Mouse (Mus musculus): Measurements from ENCODE around the gene St6gal1.
A peak's percentile ranks its signal among the peaks of the same experiment; 100 is the strongest.

St6gal1 gene

DNA sequence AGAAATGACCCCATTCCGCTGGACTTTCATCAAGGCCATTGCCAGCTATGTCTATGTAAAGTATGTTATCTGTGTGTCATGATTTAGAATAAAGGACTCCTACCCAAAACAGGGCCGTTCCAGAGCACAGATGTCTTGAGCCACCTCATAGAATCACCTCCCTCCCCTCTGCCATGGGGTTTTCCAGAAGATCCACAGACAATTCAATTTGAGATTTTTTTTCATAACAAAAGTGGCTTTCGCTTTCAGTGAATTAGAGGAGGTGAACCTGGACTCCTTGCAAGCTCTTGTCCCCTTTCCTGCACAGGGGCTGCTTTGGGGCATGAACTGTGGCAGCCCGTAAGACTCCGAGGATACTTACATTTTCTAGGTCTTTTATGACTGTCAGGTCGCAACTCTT, 70.2 kb downstream of the St6gal1 start:
- no peak for DNase-seq (ENCODE audit: inconsistent age in 2 of 2, low spot score in 1 of 2)

- peak in 1 of 2 experiments; percentile 24 for DNase-seq (ENCODE audit: inconsistent age in 2 of 2, low spot score in 1 of 2)
These were observed 71.2 kb downstream of the St6gal1 start for GRCm38 (mm10) chr16:23295720-23296119.

GRCm38 (mm10) chr16:23296721-23297120, 72.2 kb downstream of the St6gal1 start:
- DNase-seq (ENCODE audit: inconsistent age in 2 of 2, low spot score in 1 of 2), result peak in 1 of 2 experiments; percentile 23

DNA sequence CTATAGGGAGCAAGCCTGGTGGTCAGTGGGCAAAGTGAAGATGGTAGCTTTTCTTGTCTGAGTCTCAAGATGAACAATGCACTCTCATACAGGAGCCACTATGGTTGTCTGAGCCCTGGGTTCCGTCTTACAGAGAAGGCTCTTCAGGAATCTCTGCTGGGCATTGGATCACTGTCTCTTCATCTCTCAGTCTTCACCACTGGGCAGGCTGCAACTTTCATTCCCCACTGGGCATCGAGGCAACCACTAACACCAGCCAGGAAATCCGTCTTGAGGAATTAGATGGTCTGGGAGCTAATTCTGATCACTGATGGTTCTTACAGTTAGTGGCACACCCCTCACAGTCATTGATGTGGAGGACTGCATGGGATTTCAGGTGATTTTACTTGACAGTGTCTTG, 73.9 kb downstream of the St6gal1 start:
- DNase-seq (ENCODE audit: inconsistent age in 2 of 2, low spot score in 1 of 2), result no peak

GRCm38 (mm10) chr16:23298911-23299310, 74.4 kb downstream of the St6gal1 start:
- no peak for DNase-seq (ENCODE audit: inconsistent age in 2 of 2, low spot score in 1 of 2)

DNA sequence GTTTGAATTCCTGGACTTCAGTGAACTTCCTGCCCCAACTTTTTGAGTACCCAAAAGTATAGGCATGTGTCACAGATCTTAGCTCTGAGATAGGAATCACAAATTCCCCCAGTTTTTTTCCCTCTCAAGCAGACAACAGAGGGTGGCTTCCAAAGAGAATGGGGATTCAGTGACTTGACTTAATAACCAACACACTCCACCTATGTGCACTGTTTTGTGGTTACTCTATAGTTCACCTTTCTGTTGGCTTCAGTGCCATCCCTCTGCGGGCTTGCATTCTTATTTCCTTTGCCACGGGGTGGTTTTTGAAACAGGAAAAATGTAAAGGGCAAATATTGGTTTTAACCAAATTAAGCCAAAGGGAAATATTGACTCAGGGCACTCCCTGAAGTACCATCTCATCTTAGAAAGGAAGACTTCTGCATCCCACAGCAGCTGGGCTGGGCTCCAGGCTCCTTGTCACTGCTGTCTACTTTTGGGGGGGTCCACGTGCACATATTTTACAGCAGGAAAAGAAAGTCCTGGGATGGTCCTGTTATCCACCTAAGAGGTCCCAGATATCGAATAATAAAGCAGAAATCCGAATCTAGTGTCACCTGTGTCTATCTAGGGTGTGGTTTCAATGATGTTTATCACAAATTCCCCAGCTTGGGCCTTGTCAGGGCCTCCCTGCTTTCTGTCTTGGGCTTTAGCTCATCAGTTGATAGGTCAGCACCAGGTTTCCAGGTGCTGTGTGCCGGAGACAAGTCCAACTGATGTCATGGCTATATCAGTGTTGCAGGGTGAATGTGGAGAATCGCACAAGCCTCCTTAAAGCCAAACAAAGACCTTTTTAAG, 75.6 kb downstream of the St6gal1 start:
- DNase-seq (ENCODE audit: inconsistent age in 2 of 2, low spot score in 1 of 2), result no peak

DNA sequence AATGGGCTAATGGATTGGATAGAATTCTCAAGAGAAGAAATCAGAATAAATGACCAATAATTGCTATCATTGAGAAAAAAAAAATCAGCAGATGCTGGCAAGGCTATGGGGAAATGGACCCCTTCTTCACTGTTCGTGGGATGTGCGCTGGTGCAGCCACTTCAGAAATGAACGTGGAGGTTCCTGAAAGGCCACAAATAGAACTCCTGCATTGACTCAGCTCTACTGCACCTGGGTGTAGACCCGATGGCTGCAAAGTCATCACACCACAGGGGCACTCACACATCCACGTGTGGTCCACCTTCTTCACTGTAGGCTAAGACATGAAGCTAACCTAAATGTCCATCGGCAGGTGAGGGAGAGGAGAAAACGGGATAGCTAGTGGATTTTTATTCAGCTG, 77.2 kb downstream of the St6gal1 start:
- no peak for DNase-seq (ENCODE audit: inconsistent age in 2 of 2, low spot score in 1 of 2)

DNA sequence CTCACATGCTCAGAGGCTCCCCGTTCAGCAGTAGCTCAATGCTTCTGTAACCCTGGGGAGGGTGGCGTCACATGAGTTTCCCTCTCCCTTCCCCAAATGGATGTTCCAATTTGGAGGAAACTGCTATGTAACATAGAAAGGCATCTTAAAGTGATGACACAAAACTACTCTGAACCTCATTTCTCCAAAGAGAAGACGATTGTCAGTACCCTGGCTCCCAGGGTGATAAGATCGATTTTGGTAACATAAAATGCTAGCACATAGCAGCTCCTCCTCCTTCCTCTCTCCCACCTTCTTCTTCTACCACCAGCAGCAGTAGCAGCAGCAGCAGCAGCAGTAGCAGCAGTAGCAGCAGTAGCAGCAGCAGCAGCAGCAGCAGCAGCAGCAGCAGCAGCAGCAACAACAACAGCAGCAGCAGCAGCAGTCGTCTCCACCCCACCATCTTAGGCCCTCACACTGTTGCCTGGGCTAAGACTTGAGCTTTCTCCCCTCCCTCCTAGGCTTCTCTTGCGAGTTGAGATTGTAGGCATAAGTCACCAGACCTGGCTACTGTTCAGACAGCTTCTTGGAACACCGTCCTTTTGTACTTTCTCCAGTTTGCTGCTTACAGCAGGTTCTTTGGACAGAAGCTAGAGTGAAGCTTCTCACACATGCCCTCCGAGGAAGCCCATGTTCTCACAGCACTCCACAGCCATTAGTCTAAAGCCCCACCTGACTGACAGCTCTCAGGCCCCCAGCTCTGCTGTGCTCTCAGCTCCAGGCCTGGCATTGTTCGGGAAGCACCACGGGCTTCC, 81.5 kb downstream of the St6gal1 start:
- peak in 1 of 2 experiments; percentile 78 for DNase-seq (ENCODE audit: inconsistent age in 2 of 2, low spot score in 1 of 2)

DNA sequence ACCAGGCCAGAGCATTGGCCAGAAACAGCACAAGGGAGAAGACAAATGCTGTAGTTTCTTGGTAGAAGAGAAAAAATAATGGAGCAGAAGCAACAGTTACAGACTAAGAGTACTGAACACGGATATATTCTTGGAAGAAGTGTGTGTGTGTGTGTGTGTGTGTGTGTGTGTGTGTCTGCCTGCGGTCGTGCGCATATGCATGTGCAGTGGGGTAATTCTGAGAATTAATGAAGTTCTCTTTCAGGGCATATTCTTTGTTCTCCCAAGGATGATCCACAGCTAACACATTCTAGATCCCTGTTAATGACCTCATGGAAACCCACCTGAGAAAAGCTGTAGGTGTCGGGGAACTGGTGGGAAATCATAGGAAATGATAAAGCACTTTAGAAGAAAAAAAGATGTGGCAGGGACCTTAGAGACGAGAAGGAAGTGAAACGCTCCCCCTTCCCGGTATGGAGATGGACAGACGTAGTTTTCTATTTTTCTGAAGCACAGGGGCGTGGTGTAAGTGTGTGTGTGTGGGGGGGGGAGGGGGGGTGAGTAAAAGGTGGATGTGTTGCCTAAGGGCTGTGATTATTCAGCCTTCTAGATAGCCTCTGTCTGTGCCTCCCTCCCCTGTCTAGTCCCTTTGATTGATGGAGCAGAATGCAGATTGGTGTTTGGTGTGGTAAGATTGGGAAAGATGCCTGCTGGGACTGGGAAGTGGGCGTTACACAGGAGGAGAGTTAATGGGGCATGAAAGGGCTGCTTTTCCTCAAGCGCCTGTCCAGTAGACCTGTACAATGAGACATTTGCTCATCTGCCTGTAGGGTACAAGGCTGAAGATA, 82.8 kb downstream of the St6gal1 start:
- DNase-seq (ENCODE audit: inconsistent age in 2 of 2, low spot score in 1 of 2), result peak in 1 of 2 experiments; percentile 52

GRCm38 (mm10) chr16:23308012-23308554, 83.5 kb downstream of the St6gal1 start:
- DNase-seq (ENCODE audit: inconsistent age in 2 of 2, low spot score in 1 of 2), result peak in 1 of 2 experiments; percentile 24

DNA sequence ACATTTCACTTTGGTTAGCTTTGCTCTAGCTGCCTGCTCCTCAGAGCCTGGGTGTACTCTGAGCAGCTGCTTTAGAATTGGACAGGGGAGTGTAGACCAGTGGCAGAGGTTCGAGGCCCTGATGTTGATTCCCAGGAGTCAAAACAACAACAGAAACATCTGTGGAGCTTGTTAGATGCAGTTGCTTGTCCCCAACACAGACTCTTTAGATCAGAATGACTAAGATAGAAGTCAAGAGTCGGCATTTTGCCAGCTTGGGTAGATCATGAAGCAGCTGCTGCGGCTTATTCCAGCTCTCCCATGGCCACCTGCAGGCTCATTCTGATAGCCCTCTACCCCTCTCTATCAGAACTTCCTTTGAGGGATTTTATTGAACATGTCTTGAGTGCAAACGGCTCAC, 84.5 kb downstream of the St6gal1 start:
- DNase-seq (ENCODE audit: inconsistent age in 2 of 2, low spot score in 1 of 2), result peak in 1 of 2 experiments; percentile 29

GRCm38 (mm10) chr16:23312604-23313003, 88.1 kb downstream of the St6gal1 start:
- no peak for DNase-seq (ENCODE audit: inconsistent age in 2 of 2, low spot score in 1 of 2)

- DNase-seq (ENCODE audit: inconsistent age in 2 of 2, low spot score in 1 of 2), result peak in 1 of 2 experiments; percentile 44
These were observed 90.2 kb downstream of the St6gal1 start for GRCm38 (mm10) chr16:23314790-23315189.

GRCm38 (mm10) chr16:23317411-23318047, 93.0 kb downstream of the St6gal1 start:
- peak in 1 of 2 experiments; percentile 18 for DNase-seq (ENCODE audit: inconsistent age in 2 of 2, low spot score in 1 of 2)

DNA sequence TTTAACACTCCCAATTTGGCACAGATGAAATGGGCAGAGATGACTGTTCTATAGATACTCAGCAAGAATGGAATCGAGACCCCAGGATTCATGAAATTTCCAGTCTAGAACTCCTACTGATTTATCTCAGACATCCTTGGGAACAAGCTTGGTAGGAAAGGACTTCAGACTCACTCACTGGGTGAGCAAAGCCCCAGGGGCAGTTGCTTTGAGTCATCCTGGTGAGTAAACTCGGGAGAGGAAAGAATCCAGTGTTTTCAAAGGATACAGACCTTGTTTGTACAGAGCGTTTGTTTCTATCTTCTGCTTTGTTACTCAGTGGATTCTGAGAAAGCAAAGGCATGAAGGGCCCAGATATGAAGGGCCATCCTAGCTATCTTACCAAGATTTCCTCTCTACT, 95.5 kb downstream of the St6gal1 start:
- DNase-seq (ENCODE audit: inconsistent age in 2 of 2, low spot score in 1 of 2), result peak; percentile 34 to 74

GRCm38 (mm10) chr16:23320579-23320978, 96.0 kb downstream of the St6gal1 start:
- no peak for DNase-seq (ENCODE audit: inconsistent age in 2 of 2, low spot score in 1 of 2)

- DNase-seq (ENCODE audit: inconsistent age in 2 of 2, low spot score in 1 of 2), result peak in 1 of 2 experiments; percentile 22
These were observed 97.9 kb downstream of the St6gal1 start for GRCm38 (mm10) chr16:23322453-23322852.

DNA sequence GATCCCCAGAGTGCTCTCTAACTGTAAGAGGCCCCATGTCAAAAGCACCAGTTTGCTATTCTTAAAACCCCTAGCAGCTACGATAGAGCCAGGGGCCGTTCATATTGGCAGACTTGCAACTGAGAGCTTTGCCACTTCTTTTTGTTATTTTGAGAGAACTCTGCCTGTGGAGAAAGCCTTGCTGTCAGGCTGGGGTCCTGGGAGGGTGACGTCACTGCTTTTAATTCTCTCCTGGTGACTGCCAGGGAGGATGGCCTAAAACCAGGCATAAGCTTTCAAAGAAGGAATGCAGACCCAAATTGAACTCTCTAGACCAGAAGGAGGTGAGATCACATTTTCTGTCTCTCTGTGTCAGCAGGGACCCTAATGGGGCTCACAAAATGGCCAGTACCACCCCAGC, 99.4 kb downstream of the St6gal1 start:
- DNase-seq (ENCODE audit: inconsistent age in 2 of 2, low spot score in 1 of 2), result peak in 1 of 2 experiments; percentile 19

GRCm38 (mm10) chr16:23324867-23325650, 100.5 kb downstream of the St6gal1 start:
- DNase-seq (ENCODE audit: inconsistent age in 2 of 2, low spot score in 1 of 2), result no peak
